Mouse (Mus musculus): ENCODE results near the gene Ddc. TPM values are rescaled to one million over a fixed set of nuclear protein-coding genes. Genes with fewer than 3 reads are reported as not detected.

Gene Ddc
- total and polyA plus RNA-seq, 3 experiments, result 0.17 to 0.33 TPM; not detected in 1

GRCm38 (mm10) chr11:11839874-11840273, 58.1 kb downstream of the Ddc start:
- no peak for DNase-seq (ENCODE audit: extremely low read depth)
- H3K9ac ChIP-seq (ENCODE audit: insufficient read depth, low read depth), result no peak overlapping the region
- peaks cover 3 to 10% of the 10 kb centered on the region in 2 experiments; a peak in 3 of 4 replicates for H3K4me1 ChIP-seq (ENCODE audit: control insufficient read depth in 1 of 2, insufficient read depth in 2 of 2)
- dilution Hi-C loops (cut with MboI; ENCODE audit: extremely low pct_ligation_motif_present, extremely low pct_unique_long_range_greater_than_20kb, low sequenced_read_pairs), result no loop called here
- H3K4me3 ChIP-seq (replicated peaks in 1 of 3; ENCODE audit: low read depth in 2 of 3, low read length in 2 of 3, poor library complexity in 1 of 3), result no peak overlapping the region
- H3K4me2 ChIP-seq (ENCODE audit: insufficient read depth, low read depth, poor library complexity, severe bottlenecking), result no peak overlapping the region
- in situ Hi-C loops (cut with MboI; ENCODE audit: low pct_ligation_motif_present, low pct_unique_long_range_greater_than_20kb, low sequenced_read_pairs), result loop anchor here (5.0 kb wide), 1 partner anchor 42 kb away; no protein-coding TSS in a partner anchor
- no peaks in the 10 kb centered on the region for H3K36me3 ChIP-seq (replicated peaks in 1 of 2; ENCODE audit: control insufficient read depth in 1 of 2, insufficient read depth in 1 of 2, low read length in 1 of 2)
- H3K27me3 ChIP-seq (replicated peaks), result no peaks in the 10 kb centered on the region
- H3K79me2 ChIP-seq (replicated peaks; ENCODE audit: control insufficient read depth, extremely low read depth, insufficient read depth, poor library complexity, severe bottlenecking), result no peaks in the 10 kb centered on the region
- TF ChIP-seq CHD1 (IDR thresholded peaks at IDR 0.05; ENCODE audit: low read depth, low read length), result no peak
- no peak for TF ChIP-seq USF1 (IDR thresholded peaks at IDR 0.05; ENCODE audit: low read depth, low read length)
- no peak for TF ChIP-seq MYC (IDR thresholded peaks at IDR 0.05; ENCODE audit: low read depth, low read length)
- TF ChIP-seq JUN (IDR thresholded peaks at IDR 0.05; ENCODE audit: insufficient read depth, low read depth, low read length), result no peak
- no peak for TF ChIP-seq POLR2AphosphoS2 (IDR thresholded peaks at IDR 0.05; ENCODE audit: low read depth, low read length)
- TF ChIP-seq SIN3A (IDR thresholded peaks at IDR 0.05; ENCODE audit: low read length), result no peak
- no peak for TF ChIP-seq BHLHE40 (IDR thresholded peaks at IDR 0.05; ENCODE audit: low read depth, low read length)
- no peak for TF ChIP-seq MAFK (IDR thresholded peaks at IDR 0.05; ENCODE audit: insufficient replicate concordance, low read length)
- TF ChIP-seq ETS1 (conservative IDR thresholded peaks at IDR 0.05; ENCODE audit: low read depth, low read length), result no peak
- no peak for TF ChIP-seq MXI1 (IDR thresholded peaks at IDR 0.05; ENCODE audit: low read depth, low read length)
- TF ChIP-seq NELFE (IDR thresholded peaks at IDR 0.05; ENCODE audit: low read depth, low read length), result no peak
- TF ChIP-seq MAZ (IDR thresholded peaks at IDR 0.05; ENCODE audit: low read depth, low read length), result no peak
- no peak for TF ChIP-seq UBTF (IDR thresholded peaks at IDR 0.05; ENCODE audit: low read depth, low read length)
- TF ChIP-seq ZNF384 (IDR thresholded peaks at IDR 0.05; ENCODE audit: low read depth, low read length), result no peak
- H3K27ac ChIP-seq (ENCODE audit: insufficient read depth, low read depth), result no peak overlapping the region
- H3K9me3 ChIP-seq (replicated peaks; ENCODE audit: low read length), result no peaks in the 10 kb centered on the region

- Histone ChIP-seq H3K79me2 (replicated peaks; ENCODE audit: control insufficient read depth, extremely low read depth, insufficient read depth, poor library complexity, severe bottlenecking) (no peaks in the 10 kb centered on the region), H3K4me1 (ENCODE audit: control insufficient read depth in 1 of 2, insufficient read depth in 2 of 2) (peaks cover 2 to 9% of the 10 kb centered on the region in 2 experiments; a peak in 2 of 4 replicates), H3K9ac (ENCODE audit: insufficient read depth, low read depth) (no peak overlapping the region), H3K4me2 (ENCODE audit: insufficient read depth, low read depth, poor library complexity, severe bottlenecking) (no peak overlapping the region), H3K4me3 (replicated peaks in 1 of 3; ENCODE audit: low read depth in 2 of 3, low read length in 2 of 3, poor library complexity in 1 of 3) (no peak overlapping the region), H3K9me3 (replicated peaks; ENCODE audit: low read length) (no peaks in the 10 kb centered on the region), H3K36me3 (replicated peaks in 1 of 2; ENCODE audit: control insufficient read depth in 1 of 2, insufficient read depth in 1 of 2, low read length in 1 of 2) (no peaks in the 10 kb centered on the region), H3K27me3 (replicated peaks) (no peaks in the 10 kb centered on the region), H3K27ac (ENCODE audit: insufficient read depth, low read depth) (no peak overlapping the region)
- no peak for DNase-seq (ENCODE audit: extremely low read depth)
- TF ChIP-seq MEF2A (IDR thresholded peaks at IDR 0.05; ENCODE audit: borderline replicate concordance, low read depth, low read length) (no peak), GABPA (IDR thresholded peaks at IDR 0.05; ENCODE audit: insufficient replicate concordance, low read depth, low read length) (no peak), MAX (IDR thresholded peaks at IDR 0.05; ENCODE audit: low read length) (no peak), E2F4 (IDR thresholded peaks at IDR 0.05; ENCODE audit: insufficient replicate concordance, low read depth, low read length) (no peak), JUN (IDR thresholded peaks at IDR 0.05; ENCODE audit: insufficient read depth, low read depth, low read length) (no peak), ELF1 (IDR thresholded peaks at IDR 0.05; ENCODE audit: low read depth, low read length) (no peak), ZKSCAN1 (IDR thresholded peaks at IDR 0.05; ENCODE audit: borderline replicate concordance, low read depth, low read length) (no peak), NRF1 (IDR thresholded peaks at IDR 0.05; ENCODE audit: low read depth, low read length) (no peak), POLR2AphosphoS2 (IDR thresholded peaks at IDR 0.05; ENCODE audit: low read depth, low read length) (no peak), MYC (IDR thresholded peaks at IDR 0.05; ENCODE audit: low read depth, low read length) (no peak)
- in situ Hi-C loops (cut with MboI; ENCODE audit: low pct_ligation_motif_present, low pct_unique_long_range_greater_than_20kb, low sequenced_read_pairs) (no loop called here), dilution Hi-C loops (cut with MboI; ENCODE audit: extremely low pct_ligation_motif_present, extremely low pct_unique_long_range_greater_than_20kb, low sequenced_read_pairs) (no loop called here)
Observed at GRCm38 (mm10) chr11:11837384-11837783, 60.6 kb downstream of the Ddc start.

Measured in CH12.LX (cell line).